Mouse (Mus musculus) yolk sac, embryonic 10.5 days (tissue): ENCODE results near the gene Tchp.
A peak's percentile ranks its signal among the peaks of the same experiment; 100 is the strongest.

ENCODE experiments used
- DNase-seq: peaks from one replicate; pipeline ENCODE4 v3.0.0-alpha.2; 2017; ENCODE audit warnings: low spot score

The Tchp gene

DNA sequence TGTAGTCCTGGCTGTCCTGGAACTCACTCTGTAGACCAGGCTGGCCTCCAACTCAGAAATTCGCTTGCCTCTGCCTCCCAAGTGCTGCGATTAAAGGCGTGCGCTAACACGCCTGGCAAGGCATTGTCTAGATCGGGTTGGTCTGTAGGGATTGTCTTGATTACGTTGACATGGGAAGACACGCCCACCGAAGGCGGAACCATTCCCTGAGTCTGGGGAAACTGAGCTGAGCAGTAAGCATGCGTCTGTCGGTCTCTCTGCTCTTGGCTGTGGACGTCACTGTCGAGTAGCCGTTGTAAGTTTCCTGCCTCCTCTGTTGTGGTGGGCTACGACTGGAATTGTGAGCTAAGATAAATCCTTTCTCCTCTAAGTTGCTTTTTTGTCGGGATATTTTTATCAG is 10.6 kb upstream of the Tchp start:
- DNase-seq, result no peak

- DNase-seq, result no peak
Observed at GRCm38 (mm10) chr5:114698044-114698746, 9.4 kb upstream of the Tchp start.

DNA sequence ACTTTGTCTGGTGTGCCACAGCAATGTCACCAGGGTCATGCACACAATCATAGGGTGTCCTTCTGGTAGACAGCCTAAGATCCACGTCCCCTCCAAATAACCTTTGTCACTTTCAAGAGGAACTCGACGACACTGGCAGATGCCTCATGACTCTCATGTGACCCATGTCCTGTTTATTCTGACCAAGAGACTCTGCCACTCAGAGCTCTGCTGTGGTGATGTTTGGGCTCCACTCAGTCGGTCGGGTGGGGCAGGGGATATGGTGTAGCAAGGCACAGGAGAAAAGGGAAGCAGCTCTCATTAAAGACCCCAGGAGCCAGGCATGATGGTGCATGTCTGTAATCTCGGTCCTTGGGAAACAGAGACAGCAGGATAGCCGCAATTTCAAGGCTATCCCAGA is 8.5 kb upstream of the Tchp start:
- peak; percentile 60 for DNase-seq

DNA sequence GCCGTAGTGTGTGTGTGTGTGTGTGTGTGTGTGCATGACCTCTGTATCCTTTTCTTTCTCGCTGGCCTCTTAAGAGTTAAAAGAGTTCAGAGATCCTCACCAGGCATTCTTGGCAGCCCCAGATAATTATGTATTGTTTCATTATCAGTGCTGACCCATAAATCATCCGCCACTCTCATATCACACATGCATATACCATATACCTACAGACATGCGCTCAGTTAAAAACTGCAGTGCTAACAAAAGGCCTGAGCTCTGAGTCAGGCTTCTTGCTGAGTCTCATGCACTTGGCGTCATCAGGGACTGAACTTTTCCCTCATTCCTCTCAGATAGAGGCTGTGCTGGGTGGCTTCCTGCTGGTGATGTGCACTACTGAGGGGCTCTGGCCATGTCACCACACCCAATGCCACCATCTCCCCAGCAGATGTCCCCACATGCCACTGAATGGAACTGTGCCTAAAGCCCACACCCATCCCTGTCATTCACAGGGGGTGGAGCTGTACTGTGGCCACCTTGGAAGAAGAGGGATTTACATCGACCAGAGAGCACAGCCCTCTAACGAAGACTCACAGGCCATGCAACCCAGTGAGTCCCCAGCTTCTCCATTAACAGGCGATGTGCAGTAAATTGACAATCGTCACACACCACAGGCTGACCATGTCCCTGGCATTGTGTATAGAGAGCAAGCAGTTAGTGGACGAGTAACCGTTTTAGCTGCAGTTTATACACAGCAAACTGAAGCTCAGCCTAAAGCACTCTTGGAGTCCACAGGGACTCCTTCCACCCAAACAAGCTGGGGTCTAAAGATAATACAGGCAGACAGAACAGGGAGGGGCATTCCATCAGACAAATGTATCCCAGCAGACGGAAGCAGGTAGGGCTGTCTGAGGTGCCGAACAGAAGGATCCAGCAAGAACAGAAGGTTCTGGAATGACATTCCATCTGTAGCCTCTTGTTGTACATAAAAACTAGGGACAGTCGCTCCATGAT is 4.9 kb upstream of the Tchp start:
- peak; percentile 37 for DNase-seq

DNA sequence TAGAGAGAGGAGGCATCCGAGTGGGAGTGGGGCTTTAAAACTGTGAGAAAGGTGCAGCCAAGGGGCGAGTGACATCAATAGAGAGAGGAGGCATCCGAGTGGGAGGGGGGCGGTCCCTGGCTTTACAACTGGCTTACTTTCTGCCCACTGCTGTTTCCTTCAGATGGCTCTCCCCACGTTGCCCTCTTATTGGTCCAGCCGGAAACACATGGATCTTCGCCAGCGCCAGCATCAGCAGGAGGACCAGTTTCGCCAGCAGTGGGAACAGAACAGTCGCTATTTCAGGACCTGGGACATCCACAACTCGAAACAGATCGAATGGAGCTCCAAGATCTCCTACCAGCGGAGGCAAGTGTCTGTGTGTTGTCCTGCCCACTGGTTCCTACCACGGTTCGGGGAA is 931 bp downstream of the Tchp start:
- DNase-seq, result no peak

DNA sequence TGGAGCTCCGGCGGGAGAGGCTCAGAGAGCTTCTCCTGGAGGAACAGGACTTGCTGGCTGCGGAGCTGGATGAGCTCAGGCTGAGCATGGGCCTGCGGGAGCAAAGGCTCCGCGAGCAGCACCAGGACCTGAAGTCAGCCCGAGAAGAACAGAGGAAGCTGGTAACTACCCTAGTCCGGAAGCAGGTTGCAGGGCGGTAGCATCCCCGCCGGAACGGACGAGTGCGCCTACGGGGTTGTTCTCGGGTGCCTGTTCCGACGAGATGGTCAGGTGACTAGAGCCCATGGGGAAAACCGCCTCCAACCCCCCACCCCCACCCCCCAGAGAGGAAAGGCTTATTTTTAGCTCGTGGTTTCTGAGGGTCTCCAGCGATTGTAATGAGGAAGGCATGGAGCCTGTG is 1.8 kb downstream of the Tchp start:
- no peak for DNase-seq

DNA sequence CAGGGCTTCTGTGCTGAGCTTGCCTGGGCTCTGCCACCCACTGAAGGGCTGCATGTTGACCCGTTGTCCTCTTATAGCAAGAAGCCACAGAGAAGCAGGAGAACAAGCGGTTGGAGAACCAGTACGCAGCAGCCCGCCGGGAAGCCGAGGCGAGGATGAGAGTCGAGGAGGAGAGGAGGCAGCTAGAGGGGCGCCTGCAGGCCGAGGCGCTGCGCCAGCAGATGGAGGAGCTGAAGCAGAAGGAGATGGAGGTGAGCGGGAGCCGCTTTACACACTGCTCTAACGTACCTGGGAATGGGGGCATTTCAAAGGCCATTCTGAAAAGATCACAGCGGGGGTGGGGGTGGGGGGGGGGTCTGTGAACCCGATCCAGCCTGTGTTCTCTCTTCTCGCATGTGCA is 7.0 kb downstream of the Tchp start:
- DNase-seq, result no peak

DNA sequence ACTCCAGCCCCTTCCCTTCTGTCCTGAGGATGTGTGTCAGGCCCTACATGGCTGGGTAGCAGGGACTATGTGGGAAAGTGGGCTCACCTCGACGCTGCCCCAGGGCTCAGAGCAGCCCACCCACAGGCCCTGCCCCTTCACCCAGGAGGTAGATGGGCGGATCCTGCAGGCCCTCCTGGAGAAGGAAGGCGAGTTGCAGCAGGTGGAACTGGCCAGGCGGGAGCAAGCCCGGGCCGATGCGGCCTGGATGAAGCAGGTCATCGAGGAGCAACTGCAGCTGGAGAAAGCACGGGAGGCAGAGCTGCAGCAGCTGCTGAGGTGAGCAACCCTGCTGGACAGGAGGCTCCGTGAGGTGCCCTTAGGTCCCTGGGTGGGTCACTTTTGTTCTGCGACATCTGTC is 9.7 kb downstream of the Tchp start:
- DNase-seq, result no peak

GRCm38 (mm10) chr5:114717937-114718336 is 10.4 kb downstream of the Tchp start:
- DNase-seq, result no peak

DNA sequence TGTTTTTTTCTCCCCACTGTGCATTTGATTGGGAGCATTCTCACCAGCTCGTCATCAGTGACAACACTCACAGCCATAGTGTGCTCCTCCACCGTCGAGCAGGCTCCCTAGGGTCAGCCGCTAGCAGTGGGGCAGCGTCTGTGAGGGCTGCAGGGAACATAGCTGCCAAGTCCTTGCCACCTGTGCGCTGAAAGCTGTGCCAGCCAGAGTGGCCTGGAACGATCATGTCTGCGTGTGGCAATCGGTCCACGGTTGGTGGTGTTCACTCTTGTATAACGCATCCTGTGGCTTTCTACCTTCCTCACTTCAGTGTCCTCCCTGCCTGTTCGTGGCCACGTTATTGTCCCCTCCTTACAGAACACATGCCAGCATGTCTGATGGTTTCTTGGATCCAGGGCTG is 10.9 kb downstream of the Tchp start:
- no peak for DNase-seq

- peak; percentile 77 for DNase-seq
Observed at GRCm38 (mm10) chr5:114719003-114719927, 11.7 kb downstream of the Tchp start.

GRCm38 (mm10) chr5:114719928-114720270 is 12.3 kb downstream of the Tchp start:
- DNase-seq, result no peak

- no peak for DNase-seq
Observed at GRCm38 (mm10) chr5:114720784-114721183, 13.2 kb downstream of the Tchp start.

DNA sequence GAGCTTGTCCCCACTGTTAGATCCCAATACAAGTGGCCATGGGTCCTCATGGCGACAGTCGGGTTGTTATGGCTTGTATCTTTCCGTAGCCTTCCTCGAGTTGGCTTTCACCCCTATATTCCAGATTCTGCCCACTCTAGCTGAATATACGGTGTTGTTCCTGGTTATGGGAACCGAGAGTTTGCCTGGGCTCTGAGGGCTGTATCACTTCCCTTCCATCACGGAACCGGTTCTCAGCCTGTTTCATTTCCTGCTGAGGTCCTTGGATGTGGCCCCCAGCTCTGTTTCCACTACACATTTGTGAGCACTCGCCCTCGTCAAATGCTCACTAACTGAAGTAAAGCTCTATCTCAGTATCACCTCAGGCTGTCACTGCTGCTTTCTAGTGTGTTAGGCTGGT is 14.4 kb downstream of the Tchp start:
- no peak for DNase-seq

- no peak for DNase-seq
Observed at GRCm38 (mm10) chr5:114722846-114723245, 15.3 kb downstream of the Tchp start.

- no peak for DNase-seq
Observed at GRCm38 (mm10) chr5:114728160-114728559, 20.6 kb downstream of the Tchp start.

GRCm38 (mm10) chr5:114730129-114730528 is 22.6 kb downstream of the Tchp start:
- no peak for DNase-seq

- no peak for DNase-seq
Observed at GRCm38 (mm10) chr5:114731498-114731897, 23.9 kb downstream of the Tchp start.

DNA sequence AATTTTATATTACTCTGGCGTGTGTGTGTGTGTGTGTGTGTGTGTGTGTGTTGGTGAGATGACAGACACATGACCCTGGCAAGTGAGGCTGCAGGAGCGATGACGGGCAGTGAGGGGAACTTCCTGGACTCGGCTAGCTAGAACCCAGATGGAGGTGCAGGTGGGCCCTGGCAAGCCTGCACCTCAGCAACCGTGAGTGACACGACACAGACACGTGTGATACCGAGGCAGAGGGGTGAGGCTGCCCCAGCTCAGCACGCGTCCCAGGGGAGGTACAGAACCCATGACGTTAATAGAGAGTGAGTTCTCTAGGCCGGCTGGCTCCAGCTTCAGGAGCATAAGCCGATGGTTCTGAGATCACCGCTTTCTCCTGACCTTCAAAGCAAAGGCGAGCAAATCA is 24.4 kb downstream of the Tchp start:
- no peak for DNase-seq

GRCm38 (mm10) chr5:114733606-114734005 is 26.0 kb downstream of the Tchp start:
- no peak for DNase-seq

- no peak for DNase-seq
Observed at GRCm38 (mm10) chr5:114737090-114737887, 29.7 kb downstream of the Tchp start.
